Mouse (Mus musculus): ENCODE results near the gene Sin3a.
A peak's percentile ranks its signal among the peaks of the same experiment; 100 is the strongest.

DNA sequence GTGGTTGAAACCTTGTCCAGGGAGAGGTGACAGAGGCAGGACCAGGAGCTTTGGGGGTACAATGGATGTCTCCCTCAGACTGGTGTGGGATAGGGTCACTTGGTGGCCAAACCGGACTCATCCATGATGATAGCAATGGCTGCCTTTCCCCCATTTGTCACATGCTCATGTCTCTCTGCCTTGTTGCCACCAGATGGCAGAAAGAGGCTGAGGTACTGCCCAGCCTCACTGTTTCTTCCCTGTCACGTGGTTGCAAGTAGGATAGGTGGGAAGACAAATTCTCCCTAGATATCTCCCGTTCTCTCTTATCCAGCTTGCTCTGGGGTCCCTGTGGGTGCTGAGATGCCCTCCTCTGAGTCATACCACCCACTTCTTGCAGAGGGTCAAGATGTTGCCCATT, 90.7 kb downstream of the Sin3a start:
- TF ChIP-seq CTCF (IDR thresholded peaks at IDR 0.05): peak; percentile 40
- TF ChIP-seq POLR2A (IDR thresholded peaks at IDR 0.05; ENCODE audit: insufficient read depth, low read depth, low read length): no peak
- TF ChIP-seq EP300 (IDR thresholded peaks at IDR 0.05; ENCODE audit: insufficient read depth, low read depth, low read length): no peak

Data from heart, adult 2 months (tissue).